Mouse (Mus musculus): ENCODE results near the gene Treh.

DNA sequence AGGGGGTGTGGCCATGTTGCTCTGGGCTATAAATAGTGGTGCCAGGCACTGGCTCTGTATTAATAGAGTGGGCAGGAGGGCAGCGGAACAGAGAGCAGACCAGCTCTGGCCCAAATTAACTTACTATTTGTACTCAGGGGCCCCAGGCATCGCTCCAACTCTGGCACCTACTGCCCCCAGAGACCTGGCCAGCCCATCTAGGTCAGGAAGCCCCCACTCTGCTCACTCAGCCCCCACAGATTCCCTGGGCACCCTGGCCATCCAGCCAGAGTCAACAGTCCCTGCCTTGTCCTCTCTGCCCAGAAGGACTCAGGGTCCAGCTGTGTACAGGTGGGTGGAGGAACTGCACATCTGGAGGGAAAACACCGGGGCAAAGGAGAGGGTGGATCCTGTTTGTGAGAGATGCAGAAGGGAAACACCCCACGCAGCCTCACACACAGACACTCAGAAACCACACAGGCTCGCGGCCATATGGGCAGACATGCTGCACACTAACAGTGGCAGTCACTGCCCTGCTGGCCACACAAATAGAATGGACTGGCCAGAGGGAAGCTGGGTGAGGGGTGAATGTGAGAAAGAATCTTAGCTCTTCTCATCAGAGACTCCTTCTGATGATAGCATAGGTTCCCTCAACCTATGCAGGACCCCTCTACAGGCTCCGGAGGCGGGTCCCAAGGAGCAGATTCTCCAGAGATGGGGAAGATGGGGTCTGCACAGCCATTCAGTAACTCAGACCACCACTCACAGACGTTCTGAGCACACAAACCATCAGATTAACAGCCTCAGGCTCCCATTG, 47.5 kb downstream of the Treh start:
- TF ChIP-seq CTCF (IDR thresholded peaks at IDR 0.05; ENCODE audit: low read depth, low read length): no peak
- TF ChIP-seq POLR2A (IDR thresholded peaks at IDR 0.05; ENCODE audit: borderline replicate concordance, low read depth, low read length): no peak
